Mouse (Mus musculus): ENCODE data around the gene Pdss1. TPM values are rescaled to one million over a fixed set of nuclear protein-coding genes. Genes with fewer than 3 reads are reported as not detected.

The Pdss1 gene
- total and polyA plus RNA-seq, 2 experiments from 2014 or later = 22.4 to 32.7 TPM

DNA sequence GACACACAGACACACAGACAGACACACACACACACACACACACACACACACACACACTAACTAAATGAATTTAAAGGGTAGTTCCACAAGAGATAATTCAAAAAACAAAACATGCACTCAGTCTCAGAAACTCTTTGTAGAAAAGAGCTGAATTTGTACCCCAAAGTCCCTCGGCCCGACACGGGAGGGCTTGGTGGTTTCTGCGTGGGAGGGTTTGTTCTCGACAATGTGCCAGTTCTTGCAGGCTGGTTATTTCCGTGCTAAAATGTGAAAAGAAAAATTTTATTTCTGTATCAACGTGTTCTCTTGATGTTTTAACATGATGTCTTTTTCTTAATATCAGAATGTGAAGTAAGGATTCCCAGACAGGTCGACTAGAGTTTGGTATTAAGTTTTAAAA is 66.9 kb downstream of the Pdss1 start:
- DNase-seq (ENCODE audit: low spot score) = no peak
- TF ChIP-seq CTCF (IDR thresholded peaks at IDR 0.05; ENCODE audit: low read depth) = no peak
- TF ChIP-seq EP300 (IDR thresholded peaks at IDR 0.05; ENCODE audit: low read depth) = no peak
- H3K27ac ChIP-seq (ENCODE audit: low read depth) = no peak overlapping the region
- no peaks in the 10 kb centered on the region for H3K27me3 ChIP-seq (ENCODE audit: control insufficient read depth, insufficient read depth, low read length)
- WGBS = 92% methylated on average over 8 of the region's 8 CpGs
- no peak overlapping the region for H3K4me3 ChIP-seq (ENCODE audit: low read depth, low read length)
- no peaks in the 10 kb centered on the region for H3K4me1 ChIP-seq (ENCODE audit: control insufficient read depth, insufficient read depth)
- H3K9me3 ChIP-seq (replicated peaks; ENCODE audit: control insufficient read depth, low read length) = no peaks in the 10 kb centered on the region
- H3K36me3 ChIP-seq (replicated peaks; ENCODE audit: control insufficient read depth, insufficient read depth, low read length) = peaks cover 10% of the 10 kb centered on the region
- no peak overlapping the region for H3K9ac ChIP-seq (replicated peaks; ENCODE audit: low read depth, low read length)
- no peak for ATAC-seq (ENCODE audit: insufficient read depth, low read depth)
- no peak overlapping the region for H3K4me2 ChIP-seq (ENCODE audit: low read depth, low read length)

DNA sequence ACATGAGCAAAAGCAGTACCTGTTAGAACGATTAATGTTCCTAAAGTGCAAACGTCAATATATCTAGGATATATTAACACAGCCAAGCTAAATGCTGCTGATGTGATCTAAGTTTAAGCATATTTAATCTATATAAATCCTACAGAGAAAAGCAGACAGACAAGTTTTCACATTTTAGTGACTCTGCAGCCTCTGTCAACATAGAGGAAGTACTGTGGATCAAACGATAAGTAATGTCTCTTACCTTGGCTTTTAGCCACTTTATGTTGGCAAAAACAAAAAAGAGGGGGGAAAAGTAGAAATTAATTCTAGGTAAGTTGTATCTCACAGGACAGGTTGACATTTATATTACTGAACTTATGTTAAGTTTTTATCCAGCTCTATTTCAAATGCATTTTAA is 67.6 kb downstream of the Pdss1 start:
- WGBS = 79% methylated on average over 3 of the region's 3 CpGs
- Histone ChIP-seq H3K4me2 (ENCODE audit: low read depth, low read length) (no peak overlapping the region), H3K27ac (ENCODE audit: low read depth) (no peak overlapping the region)

DNA sequence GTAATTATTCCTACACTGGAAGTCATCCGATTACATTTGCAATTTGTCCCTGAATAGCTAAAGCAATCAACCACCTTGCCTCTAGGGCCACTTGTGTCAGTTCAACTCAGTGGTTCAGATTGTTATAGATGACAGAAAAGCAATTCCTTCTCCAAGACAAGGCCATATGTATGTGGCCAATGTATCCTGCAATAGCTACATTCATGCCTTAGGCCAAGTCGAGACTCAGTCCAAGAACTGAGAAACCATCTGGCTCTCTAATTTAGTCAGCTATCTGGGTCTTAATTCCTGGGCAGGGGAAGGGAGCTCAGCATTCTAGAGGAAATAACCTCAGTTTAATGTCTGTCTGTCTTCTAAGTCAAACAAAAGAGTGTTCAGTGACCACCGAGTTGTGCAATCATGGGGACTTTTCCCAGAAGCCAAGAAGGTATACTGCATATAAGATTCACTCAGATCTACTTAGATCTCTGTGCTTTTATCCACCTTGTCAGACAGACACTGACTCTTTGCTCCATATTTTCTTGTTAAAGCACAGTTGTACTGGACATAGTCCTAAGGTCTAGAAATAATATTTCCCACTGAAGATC is 82.2 kb downstream of the Pdss1 start:
- DNase-seq (ENCODE audit: low spot score) (no peak), ATAC-seq (ENCODE audit: insufficient read depth, low read depth) (no peak)
- no peaks in the 10 kb centered on the region for H3K27me3 ChIP-seq (ENCODE audit: control insufficient read depth, insufficient read depth, low read length)
- 72% methylated on average over 3 of the region's 3 CpGs for WGBS
- H3K4me1 ChIP-seq (ENCODE audit: control insufficient read depth, insufficient read depth) = no peaks in the 10 kb centered on the region
- TF ChIP-seq EP300 (IDR thresholded peaks at IDR 0.05; ENCODE audit: low read depth) = no peak
- no peak for TF ChIP-seq CTCF (IDR thresholded peaks at IDR 0.05; ENCODE audit: low read depth)
- no peak overlapping the region for H3K9ac ChIP-seq (replicated peaks; ENCODE audit: low read depth, low read length)
- H3K4me3 ChIP-seq (ENCODE audit: low read depth, low read length) = no peak overlapping the region
- H3K27ac ChIP-seq (ENCODE audit: low read depth) = no peak overlapping the region
- H3K4me2 ChIP-seq (ENCODE audit: low read depth, low read length) = no peak overlapping the region
- H3K36me3 ChIP-seq (replicated peaks; ENCODE audit: control insufficient read depth, insufficient read depth, low read length) = no peaks in the 10 kb centered on the region
- no peaks in the 10 kb centered on the region for H3K9me3 ChIP-seq (replicated peaks; ENCODE audit: control insufficient read depth, low read length)

More for the DNA sequence above, 67.6 kb downstream of the Pdss1 start:
- DNase-seq (ENCODE audit: low spot score) (no peak), ATAC-seq (ENCODE audit: insufficient read depth, low read depth) (no peak)
- Histone ChIP-seq H3K9ac (replicated peaks; ENCODE audit: low read depth, low read length) (no peak overlapping the region), H3K27me3 (ENCODE audit: control insufficient read depth, insufficient read depth, low read length) (no peaks in the 10 kb centered on the region), H3K9me3 (replicated peaks; ENCODE audit: control insufficient read depth, low read length) (no peaks in the 10 kb centered on the region), H3K36me3 (replicated peaks; ENCODE audit: control insufficient read depth, insufficient read depth, low read length) (peaks cover 10% of the 10 kb centered on the region), H3K4me3 (ENCODE audit: low read depth, low read length) (no peak overlapping the region), H3K4me1 (ENCODE audit: control insufficient read depth, insufficient read depth) (no peaks in the 10 kb centered on the region)
- no peak for TF ChIP-seq EP300 (IDR thresholded peaks at IDR 0.05; ENCODE audit: low read depth)
- TF ChIP-seq CTCF (IDR thresholded peaks at IDR 0.05; ENCODE audit: low read depth) = no peak

DNA sequence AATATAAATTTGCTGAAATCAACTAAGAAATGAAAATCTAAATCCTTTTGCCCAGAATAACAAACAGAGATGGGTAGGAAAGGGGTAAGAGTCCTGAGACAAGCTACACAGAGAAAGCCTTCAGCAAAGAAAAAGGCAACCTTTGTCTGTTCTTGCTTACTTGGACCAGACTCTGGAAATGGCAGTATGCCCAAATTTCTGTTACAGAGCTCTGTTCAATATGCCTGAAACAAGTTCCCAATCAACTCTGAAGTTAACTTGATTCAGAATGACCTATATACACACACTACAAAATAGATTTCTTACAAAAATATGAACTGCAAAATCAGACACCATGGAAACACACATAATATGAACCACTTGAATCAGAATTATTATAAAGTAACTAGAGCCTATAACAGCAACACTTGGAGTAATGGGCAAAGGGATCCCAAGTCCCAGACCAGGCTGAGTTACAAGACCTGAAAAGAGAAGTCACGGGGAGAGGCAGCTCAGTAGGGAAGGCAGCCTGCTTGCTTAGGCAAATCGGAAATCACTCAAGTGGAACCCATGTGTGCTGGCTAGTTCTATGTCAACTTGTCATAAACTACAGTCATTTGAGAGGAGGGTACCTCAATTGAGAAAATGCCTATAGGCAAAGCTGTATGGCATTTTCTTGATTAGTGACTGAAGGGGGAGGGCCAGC is 90.8 kb downstream of the Pdss1 start:
- no peak for ATAC-seq (ENCODE audit: insufficient read depth, low read depth)
- DNase-seq (ENCODE audit: low spot score) = no peak
- Histone ChIP-seq H3K9ac (replicated peaks; ENCODE audit: low read depth, low read length) (no peak overlapping the region), H3K36me3 (replicated peaks; ENCODE audit: control insufficient read depth, insufficient read depth, low read length) (no peaks in the 10 kb centered on the region), H3K4me3 (ENCODE audit: low read depth, low read length) (no peak overlapping the region), H3K4me2 (ENCODE audit: low read depth, low read length) (no peak overlapping the region), H3K27me3 (ENCODE audit: control insufficient read depth, insufficient read depth, low read length) (no peaks in the 10 kb centered on the region), H3K27ac (ENCODE audit: low read depth) (no peak overlapping the region; the same call in 1 of the 2 replicates), H3K9me3 (replicated peaks; ENCODE audit: control insufficient read depth, low read length) (no peaks in the 10 kb centered on the region), H3K4me1 (ENCODE audit: control insufficient read depth, insufficient read depth) (peaks cover 6% of the 10 kb centered on the region; the same call in 1 of the 2 replicates)
- 87% methylated on average over 2 of the region's 2 CpGs for WGBS
- TF ChIP-seq CTCF (IDR thresholded peaks at IDR 0.05; ENCODE audit: low read depth) = no peak
- no peak for TF ChIP-seq EP300 (IDR thresholded peaks at IDR 0.05; ENCODE audit: low read depth)

Other genes starting within 250 kb of the Pdss1 start
- 0.12 and 5.3 TPM in 2 replicates for gene Apbb1ip, start 121.4 kb upstream of the Pdss1 start, total RNA-seq (2014; rRNA removed; ENCODE audit: low replicate concordance)
- 1.4 and 1.6 TPM in 2 replicates for gene Apbb1ip, start 121.4 kb upstream of the Pdss1 start, polyA plus RNA-seq (2015; fragmentation: Nextera tagmentation; extraction: Ambion mirVana)
- 52.7 and 82.4 TPM in 2 replicates for gene Abi1, start 144.7 kb downstream of the Pdss1 start, total RNA-seq (2014; rRNA removed; ENCODE audit: low replicate concordance)
- gene Abi1, start 144.7 kb downstream of the Pdss1 start, polyA plus RNA-seq (2015; fragmentation: Nextera tagmentation; extraction: Ambion mirVana) = 18.0 and 19.2 TPM in 2 replicates
- 6.8 and 15.5 TPM in 2 replicates for gene Acbd5, start 172.6 kb downstream of the Pdss1 start, total RNA-seq (2014; rRNA removed; ENCODE audit: low replicate concordance)
- gene Acbd5, start 172.6 kb downstream of the Pdss1 start, polyA plus RNA-seq (2015; fragmentation: Nextera tagmentation; extraction: Ambion mirVana) = 21.5 and 22.2 TPM in 2 replicates

Data from heart, postnatal 0 days (tissue).